Comparison of ENCODE assay signal across 17 mouse cellular contexts in the genomic region with DNA sequence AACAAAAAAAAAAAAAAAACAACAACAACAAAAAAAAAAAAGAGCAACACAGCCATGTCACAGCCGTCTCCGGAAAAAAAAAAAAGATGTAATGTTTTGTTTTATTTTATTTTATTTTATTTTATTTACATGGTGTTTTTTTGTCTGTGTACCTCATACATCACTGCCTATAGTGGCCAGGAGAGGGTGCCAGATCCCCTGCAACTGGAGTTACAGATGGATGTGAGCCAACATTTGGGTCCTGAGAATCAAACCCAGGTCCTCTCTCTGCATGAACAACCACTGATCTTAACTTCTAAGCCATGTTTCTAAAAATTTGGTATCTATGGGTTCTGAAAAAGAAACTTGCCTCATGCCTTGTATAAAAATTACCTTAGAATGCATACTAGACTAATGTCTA. TPM values are rescaled to one million over a fixed set of nuclear protein-coding genes. Genes with fewer than 3 reads are reported as not detected.
A peak's percentile ranks its signal among the peaks of the same experiment; 100 is the strongest.
DNase-seq lines count a peak whose midpoint lies in the region; ATAC-seq and TF ChIP-seq lines count a peak whose summit lies in the region.
"Had no signal": no experiment of that assay in that cellular context is flagged by ENCODE, and none has a peak within 500 bp of the region (broad histone marks: within the 10 kb centered on the region; RNA-seq: fewer than 3 reads in every experiment).

No protein-coding gene starts in this region.

- H3K27ac ChIP-seq in kidney, postnatal 0 days = no peak overlapping the region
- no peak overlapping the region for H3K27ac ChIP-seq in kidney, embryonic 14.5 days (ENCODE audit: low read depth, low read length)
- H3K27ac ChIP-seq in CH12.LX (ENCODE audit: insufficient read depth, low read depth) = no peak overlapping the region
- H3K27ac ChIP-seq: embryonic facial prominence, embryonic 12.5 days; heart, embryonic 10.5 days; hindbrain, embryonic 15.5 days; limb, embryonic 13.5 days; midbrain, embryonic 12.5 days; neural tube, embryonic 13.5 days; stomach, embryonic 15.5 days had no signal

- no peak overlapping the region for H3K9ac ChIP-seq in kidney, postnatal 0 days (ENCODE audit: low read depth, low read length)
- no peak overlapping the region for H3K9ac ChIP-seq in kidney, embryonic 14.5 days (ENCODE audit: low read depth, low read length)
- no peak overlapping the region for H3K9ac ChIP-seq in CH12.LX (ENCODE audit: insufficient read depth, low read depth)
- H3K9ac ChIP-seq: embryonic facial prominence, embryonic 12.5 days; forebrain, postnatal 0 days; hindbrain, embryonic 15.5 days; limb, embryonic 13.5 days; midbrain, embryonic 12.5 days; neural tube, embryonic 13.5 days; stomach, embryonic 15.5 days had no signal

- no peaks in the 10 kb centered on the region for H3K36me3 ChIP-seq in kidney, postnatal 0 days (ENCODE audit: insufficient read depth, low read length)
- H3K36me3 ChIP-seq in kidney, embryonic 14.5 days (ENCODE audit: control insufficient read depth, insufficient read depth, low read length) = no peaks in the 10 kb centered on the region
- no peaks in the 10 kb centered on the region for H3K36me3 ChIP-seq in CH12.LX (replicated peaks in 1 of 2; ENCODE audit: control insufficient read depth in 1 of 2, insufficient read depth in 1 of 2, low read length in 1 of 2)
- H3K36me3 ChIP-seq: embryonic facial prominence, embryonic 12.5 days; heart, embryonic 10.5 days; hindbrain, embryonic 15.5 days; limb, embryonic 13.5 days; midbrain, embryonic 12.5 days; neural tube, embryonic 13.5 days; stomach, embryonic 15.5 days had no signal

- no peaks in the 10 kb centered on the region for H3K79me2 ChIP-seq in CH12.LX (replicated peaks; ENCODE audit: control insufficient read depth, extremely low read depth, insufficient read depth, poor library complexity, severe bottlenecking)

- 79% methylated on average over 2 of the region's 2 CpGs for WGBS in kidney, postnatal 0 days
- 94% methylated on average over 2 of the region's 2 CpGs for WGBS in kidney, embryonic 14.5 days

- no peaks in the 10 kb centered on the region; the same call in 1 of the 2 replicates for H3K4me1 ChIP-seq in kidney, postnatal 0 days (replicated peaks; ENCODE audit: insufficient read depth, low read length)
- no peaks in the 10 kb centered on the region for H3K4me1 ChIP-seq in kidney, embryonic 14.5 days (ENCODE audit: control insufficient read depth, insufficient read depth, low read length)
- H3K4me1 ChIP-seq in CH12.LX (ENCODE audit: control insufficient read depth in 1 of 2, insufficient read depth in 2 of 2) = peaks cover 3 to 5% of the 10 kb centered on the region in 2 experiments; a peak in 3 of 4 replicates
- H3K4me1 ChIP-seq: embryonic facial prominence, embryonic 12.5 days; heart, embryonic 10.5 days; hindbrain, embryonic 15.5 days; limb, embryonic 13.5 days; midbrain, embryonic 12.5 days; neural tube, embryonic 13.5 days; stomach, embryonic 15.5 days had no signal

- no peak for TF ChIP-seq RAD21 in CH12.LX (IDR thresholded peaks at IDR 0.05; ENCODE audit: low read depth, low read length)

- DNase-seq in kidney, postnatal 0 days (ENCODE audit: low spot score) = no peak
- DNase-seq in 416B (ENCODE audit: low read depth) (peak; percentile 52), CH12.LX (ENCODE audit: extremely low read depth) (peak; percentile 20)
- peak; percentile 29 for DNase-seq in lung, postnatal 10 days
- no peak for DNase-seq in embryo, embryonic 11 days
- no peak for DNase-seq in layer of hippocampus, postnatal 14 days (ENCODE audit: low spot score in 2 of 2)
- DNase-seq: forebrain, postnatal 0 days; right cerebral cortex, postnatal 14 days had no signal

- no peaks in the 10 kb centered on the region for H3K27me3 ChIP-seq in kidney, postnatal 0 days (ENCODE audit: insufficient read depth, low read length)
- no peaks in the 10 kb centered on the region for H3K27me3 ChIP-seq in kidney, embryonic 14.5 days (ENCODE audit: control insufficient read depth, insufficient read depth, low read length)
- H3K27me3 ChIP-seq in CH12.LX (replicated peaks) = peaks cover 63% of the 10 kb centered on the region
- H3K27me3 ChIP-seq: embryonic facial prominence, embryonic 12.5 days; hindbrain, embryonic 15.5 days; neural tube, embryonic 13.5 days; stomach, embryonic 15.5 days had no signal

- no peaks in the 10 kb centered on the region for H3K9me3 ChIP-seq in kidney, postnatal 0 days (replicated peaks; ENCODE audit: low read length)
- H3K9me3 ChIP-seq in kidney, embryonic 14.5 days (ENCODE audit: control insufficient read depth, low read length) = no peaks in the 10 kb centered on the region; the same call in 1 of the 2 replicates
- H3K9me3 ChIP-seq in CH12.LX (replicated peaks; ENCODE audit: low read length) = peaks cover 3% of the 10 kb centered on the region
- H3K9me3 ChIP-seq: embryonic facial prominence, embryonic 12.5 days; heart, embryonic 10.5 days; hindbrain, embryonic 15.5 days; limb, embryonic 13.5 days; midbrain, embryonic 12.5 days; neural tube, embryonic 13.5 days; stomach, embryonic 15.5 days had no signal

- H3K4me2 ChIP-seq in kidney, postnatal 0 days (ENCODE audit: low read length) = no peak overlapping the region
- H3K4me2 ChIP-seq in kidney, embryonic 14.5 days (replicated peaks; ENCODE audit: low read depth, low read length) = no peak overlapping the region
- H3K4me2 ChIP-seq in CH12.LX (ENCODE audit: insufficient read depth, low read depth, poor library complexity, severe bottlenecking) = no peak overlapping the region
- H3K4me2 ChIP-seq: embryonic facial prominence, embryonic 12.5 days; hindbrain, embryonic 15.5 days; limb, embryonic 13.5 days; midbrain, embryonic 12.5 days; neural tube, embryonic 13.5 days; stomach, embryonic 15.5 days had no signal

- TF ChIP-seq POLR2A in CH12.LX (IDR thresholded peaks at IDR 0.05; ENCODE audit: low read depth, low read length) = no peak

- in situ Hi-C loops in CH12.LX (cut with MboI; ENCODE audit: low pct_ligation_motif_present, low pct_unique_long_range_greater_than_20kb, low sequenced_read_pairs) = no loop called here

- dilution Hi-C loops in CH12.LX (cut with MboI; ENCODE audit: extremely low pct_ligation_motif_present, extremely low pct_unique_long_range_greater_than_20kb, low sequenced_read_pairs) = no loop called here

- ATAC-seq in kidney, postnatal 0 days (replicated peaks; ENCODE audit: low FRiP score, low read depth) = no peak
- no peak for ATAC-seq in kidney, embryonic 14.5 days (ENCODE audit: low FRiP score, low TSS enrichment)
- ATAC-seq: forebrain, postnatal 0 days had no signal

- no peak overlapping the region for H3K4me3 ChIP-seq in kidney, postnatal 0 days (replicated peaks; ENCODE audit: low read depth, low read length)
- H3K4me3 ChIP-seq in kidney, embryonic 14.5 days (ENCODE audit: low read length) = no peak overlapping the region
- no peak overlapping the region for H3K4me3 ChIP-seq in CH12.LX (replicated peaks in 1 of 3; ENCODE audit: low read depth in 2 of 3, low read length in 2 of 3, poor library complexity in 1 of 3)
- H3K4me3 ChIP-seq: embryonic facial prominence, embryonic 12.5 days; heart, embryonic 10.5 days; hindbrain, embryonic 15.5 days; limb, embryonic 13.5 days; midbrain, embryonic 12.5 days; neural tube, embryonic 13.5 days; stomach, embryonic 15.5 days had no signal

- peak; percentile 51 for TF ChIP-seq CTCF in kidney, postnatal 0 days (IDR thresholded peaks at IDR 0.05; ENCODE audit: low read depth)
- TF ChIP-seq CTCF in CH12.LX (conservative IDR thresholded peaks at IDR 0.05 in 1 of 2, IDR thresholded peaks at IDR 0.05 in 1 of 2; ENCODE audit: low read depth in 2 of 2, low read length in 2 of 2) = peak; percentile 30 to 58; a peak in 2 of 4 replicates

- no peak for TF ChIP-seq EP300 in CH12.LX (IDR thresholded peaks at IDR 0.05; ENCODE audit: low read length)

TF ChIP-seq in CH12.LX, 34 proteins besides CTCF, POLR2A, EP300 and RAD21 (continues in another document):
- TF ChIP-seq MEF2A (IDR thresholded peaks at IDR 0.05; ENCODE audit: borderline replicate concordance, low read depth, low read length) (no peak), ZKSCAN1 (IDR thresholded peaks at IDR 0.05; ENCODE audit: borderline replicate concordance, low read depth, low read length) (no peak), SIN3A (IDR thresholded peaks at IDR 0.05; ENCODE audit: low read length) (no peak), TBP (conservative IDR thresholded peaks at IDR 0.05; ENCODE audit: low read depth, low read length) (no peak), CHD1 (IDR thresholded peaks at IDR 0.05; ENCODE audit: low read depth, low read length) (no peak), CHD2 (IDR thresholded peaks at IDR 0.05; ENCODE audit: low read length) (no peak), BHLHE40 (IDR thresholded peaks at IDR 0.05; ENCODE audit: low read depth, low read length) (no peak), JUND (conservative IDR thresholded peaks at IDR 0.05; ENCODE audit: low read depth, low read length) (no peak), ZMIZ1 (IDR thresholded peaks at IDR 0.05; ENCODE audit: low read depth, low read length) (no peak), E2F4 (IDR thresholded peaks at IDR 0.05; ENCODE audit: insufficient replicate concordance, low read depth, low read length) (no peak), NELFE (IDR thresholded peaks at IDR 0.05; ENCODE audit: low read depth, low read length) (no peak), UBTF (IDR thresholded peaks at IDR 0.05; ENCODE audit: low read depth, low read length) (no peak), ELF1 (IDR thresholded peaks at IDR 0.05; ENCODE audit: low read depth, low read length) (no peak)

RNA-seq across cellular contexts. Expression of a gene that starts 14.1 kb away (rescaled TPM):
- 0.10 and 0.16 TPM in 2 replicates for polyA plus RNA-seq in kidney, postnatal 0 days (2015; fragmentation: Nextera tagmentation; extraction: Ambion mirVana)
- polyA plus RNA-seq in kidney, embryonic 14.5 days (2014; fragmentation: Nextera tagmentation; extraction: Ambion mirVana) = not detected in 2 replicates
- total RNA-seq in CH12.LX (2012; rRNA removed) (0.21 TPM in 1 of 2 replicates, not detected in the other), CH12.LX (2014; rRNA removed) (not detected in 2 replicates)
- not detected in 2 replicates for polyA plus RNA-seq in CH12.LX (2012; ENCODE audit: insufficient read length, low read depth)
- total RNA-seq in layer of hippocampus, postnatal 14 days (2021) = not detected
- total RNA-seq: layer of hippocampus, postnatal 10 days had no signal
- polyA plus RNA-seq: embryonic facial prominence, embryonic 12.5 days; heart, embryonic 10.5 days; hindbrain, embryonic 15.5 days; limb, embryonic 13.5 days; midbrain, embryonic 12.5 days; neural tube, embryonic 13.5 days; stomach, embryonic 15.5 days had no signal

RNA-seq across cellular contexts. Expression of a gene that starts 43.5 kb away (rescaled TPM):
- polyA plus RNA-seq in kidney, postnatal 0 days (2015; fragmentation: Nextera tagmentation; extraction: Ambion mirVana) = 2.3 and 2.4 TPM in 2 replicates
- polyA plus RNA-seq in kidney, embryonic 14.5 days (2014; fragmentation: Nextera tagmentation; extraction: Ambion mirVana) = 0.69 and 1.5 TPM in 2 replicates
- total RNA-seq in CH12.LX (2012; rRNA removed) (0.04 TPM in 1 of 2 replicates, not detected in the other), CH12.LX (2014; rRNA removed) (not detected in 2 replicates)
- not detected in 2 replicates for polyA plus RNA-seq in CH12.LX (2012; ENCODE audit: insufficient read length, low read depth)
- not detected for total RNA-seq in layer of hippocampus, postnatal 14 days (2021)
- total RNA-seq: forebrain, postnatal 0 days; layer of hippocampus, postnatal 10 days had no signal
- polyA plus RNA-seq: forebrain, postnatal 0 days; hindbrain, embryonic 15.5 days; neural tube, embryonic 13.5 days had no signal

RNA-seq across cellular contexts. Expression of a gene that starts 53.1 kb away (rescaled TPM):
- polyA plus RNA-seq in kidney, postnatal 0 days (2015; fragmentation: Nextera tagmentation; extraction: Ambion mirVana) = 3.8 and 4.0 TPM in 2 replicates
- polyA plus RNA-seq in kidney, embryonic 14.5 days (2014; fragmentation: Nextera tagmentation; extraction: Ambion mirVana) = 3.3 and 3.6 TPM in 2 replicates
- not detected in 2 replicates for total RNA-seq in CH12.LX (2012; rRNA removed)
- total RNA-seq in CH12.LX (2014; rRNA removed) = not detected in 2 replicates
- polyA plus RNA-seq in CH12.LX (2012; ENCODE audit: insufficient read length, low read depth) = not detected in 2 replicates
- total RNA-seq in layer of hippocampus, postnatal 14 days (2021) = under 1 TPM in 1 of 2 experiments, not detected in 1; 0.48 TPM

Comparison
In these comparisons a context has a peak if more than half of its experiments do, and no peak if none do; other contexts are left out.
1. DNase-seq: peak in 416B (single experiment), CH12.LX (single experiment) and lung, postnatal 10 days (single experiment); none in kidney, postnatal 0 days (single experiment), embryo, embryonic 11 days (single experiment) and layer of hippocampus, postnatal 14 days (0 of 2).